Mouse (Mus musculus) E14TG2a.4 (cell line): ENCODE measurements around the gene Ddx31.

ENCODE experiments used
- CTCF ChIP-seq: conservative IDR thresholded peaks from 2 replicates; pipeline ENCODE4 v1.5.1; 2014; ENCODE audit warnings: low read length
- NANOG ChIP-seq: IDR thresholded peaks from 2 replicates; pipeline ENCODE4 v1.6.1; 2014; ENCODE audit warnings: borderline replicate concordance, low read length, mixed read lengths
- POU5F1 ChIP-seq: IDR thresholded peaks from 2 replicates; pipeline ENCODE4 v1.6.1; 2014; ENCODE audit warnings: low read length, borderline replicate concordance

DNA sequence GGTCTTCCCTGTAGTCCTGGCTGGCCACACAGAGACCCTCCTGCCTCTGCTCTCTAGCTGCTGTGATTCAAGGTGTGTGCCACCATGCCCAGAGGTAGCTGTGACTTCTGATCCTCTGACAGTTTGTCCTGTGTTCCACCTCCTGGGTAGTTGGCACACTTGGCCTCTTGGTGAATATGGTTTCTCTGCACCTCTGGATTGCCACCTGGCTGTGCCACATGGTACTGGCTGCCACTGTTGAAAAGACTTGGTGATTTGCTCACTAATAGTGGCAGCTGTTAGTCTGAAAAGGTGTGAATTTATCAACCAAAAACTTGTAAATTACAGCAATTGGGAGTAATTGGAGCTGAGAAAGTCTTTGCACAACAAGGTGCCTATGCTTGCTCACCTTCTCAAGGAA is 23.7 kb downstream of the Ddx31 start:
- TF ChIP-seq CTCF (no peak), POU5F1 (no peak), NANOG (no peak)
